In the genomic region with DNA sequence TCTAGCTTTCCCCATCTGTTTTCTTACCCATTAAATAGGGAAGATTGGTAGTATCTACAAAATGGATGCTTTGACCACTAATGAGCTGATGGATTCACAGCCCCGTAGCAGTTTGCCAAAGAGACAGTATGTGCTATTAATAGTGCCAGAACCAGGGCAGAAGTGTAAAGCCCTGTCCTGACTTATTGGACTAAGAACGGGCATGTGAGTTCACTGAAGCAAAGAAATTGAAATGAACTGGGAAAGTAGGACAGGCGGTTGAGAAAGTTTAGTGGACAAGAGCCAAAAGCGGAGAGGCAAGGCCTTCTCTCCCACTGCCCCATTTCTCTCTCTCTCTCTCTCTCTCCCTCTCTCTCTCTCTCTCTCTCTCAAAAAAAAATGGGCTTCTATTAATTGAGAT, we compare ENCODE assay signal across 18 mouse cellular contexts. TPM values are rescaled to one million over a fixed set of nuclear protein-coding genes. Genes with fewer than 3 reads are reported as not detected.
A peak's percentile ranks its signal among the peaks of the same experiment; 100 is the strongest.
DNase-seq lines count a peak whose midpoint lies in the region; ATAC-seq and TF ChIP-seq lines count a peak whose summit lies in the region.
"Had no signal": no experiment of that assay in that cellular context is flagged by ENCODE, and none has a peak within 500 bp of the region (broad histone marks: within the 10 kb centered on the region; RNA-seq: fewer than 3 reads in every experiment).

No protein-coding gene starts in this region.

- no peak for DNase-seq in forebrain, postnatal 0 days
- DNase-seq in left cerebral cortex, adult 2 months (ENCODE audit: extremely low spot score in 1 of 2, low spot score in 2 of 2), result no peak
- DNase-seq in left cerebral cortex, adult 9 months (ENCODE audit: low spot score in 2 of 2), result no peak
- peak; percentile 37 for DNase-seq in NIH3T3 (ENCODE audit: low read depth)
- no peak for DNase-seq in thymus, adult 18-20 months
- DNase-seq: right cerebral cortex, postnatal 25 days had no signal

- ATAC-seq in forebrain, postnatal 0 days, result no peak
- no peak for ATAC-seq in forebrain, embryonic 12.5 days (ENCODE audit: low FRiP score)
- ATAC-seq in kidney, embryonic 16.5 days (ENCODE audit: low FRiP score, low TSS enrichment), result no peak
- ATAC-seq in frontal cortex, adult (ENCODE audit: low TSS enrichment), result no peak
- ATAC-seq: forebrain, embryonic 16.5 days had no signal

- peak overlapping the region; percentile 29; the same call in 1 of the 2 replicates for H3K27ac ChIP-seq in forebrain, postnatal 0 days (ENCODE audit: low read depth, low read length)
- no peak overlapping the region for H3K27ac ChIP-seq in forebrain, embryonic 12.5 days
- H3K27ac ChIP-seq in left cerebral cortex, adult 2 months, result peak overlapping the region; percentile 66
- H3K27ac ChIP-seq in kidney, embryonic 16.5 days (ENCODE audit: low read length), result peak overlapping the region; percentile 57; the same call in 1 of the 2 replicates
- H3K27ac ChIP-seq: embryonic facial prominence, embryonic 13.5 days had no signal

- H3K4me3 ChIP-seq in forebrain, postnatal 0 days (ENCODE audit: low read depth, low read length), result no peak overlapping the region
- no peak overlapping the region for H3K4me3 ChIP-seq in forebrain, embryonic 12.5 days (replicated peaks)
- H3K4me3 ChIP-seq in left cerebral cortex, adult 2 months, result no peak overlapping the region
- H3K4me3 ChIP-seq in kidney, embryonic 16.5 days (ENCODE audit: low read length), result no peak overlapping the region
- H3K4me3 ChIP-seq: embryonic facial prominence, embryonic 13.5 days had no signal

- peaks cover 71% of the 10 kb centered on the region for H3K36me3 ChIP-seq in forebrain, postnatal 0 days (ENCODE audit: insufficient read depth)
- peaks cover 69% of the 10 kb centered on the region for H3K36me3 ChIP-seq in forebrain, embryonic 12.5 days (replicated peaks)
- H3K36me3 ChIP-seq in kidney, embryonic 16.5 days (ENCODE audit: insufficient read depth, low read length), result peaks cover 3% of the 10 kb centered on the region

- no peak overlapping the region for H3K4me2 ChIP-seq in forebrain, postnatal 0 days (ENCODE audit: low read depth)
- H3K4me2 ChIP-seq in forebrain, embryonic 12.5 days, result no peak overlapping the region
- H3K4me2 ChIP-seq in kidney, embryonic 16.5 days (replicated peaks; ENCODE audit: low read depth, low read length), result no peak overlapping the region
- H3K4me2 ChIP-seq: embryonic facial prominence, embryonic 13.5 days had no signal

- H3K9me3 ChIP-seq in forebrain, postnatal 0 days (ENCODE audit: low read length), result no peaks in the 10 kb centered on the region
- H3K9me3 ChIP-seq in forebrain, embryonic 12.5 days, result no peaks in the 10 kb centered on the region
- H3K9me3 ChIP-seq in kidney, embryonic 16.5 days (ENCODE audit: low read length), result no peaks in the 10 kb centered on the region
- H3K9me3 ChIP-seq: embryonic facial prominence, embryonic 13.5 days; megakaryocyte, embryonic 14.5 days had no signal

- H3K9ac ChIP-seq in forebrain, postnatal 0 days, result no peak overlapping the region
- no peak overlapping the region for H3K9ac ChIP-seq in forebrain, embryonic 12.5 days
- no peak overlapping the region for H3K9ac ChIP-seq in kidney, embryonic 16.5 days (replicated peaks; ENCODE audit: low read length)
- H3K9ac ChIP-seq: embryonic facial prominence, embryonic 13.5 days had no signal

- TF ChIP-seq CTCF in forebrain, postnatal 0 days (IDR thresholded peaks at IDR 0.05; ENCODE audit: low read depth), result no peak
- TF ChIP-seq CTCF in left cerebral cortex, adult 2 months (IDR thresholded peaks at IDR 0.05), result no peak

- 45% methylated on average over 4 of the region's 4 CpGs for WGBS in forebrain, postnatal 0 days
- 88% methylated on average over 4 of the region's 4 CpGs for WGBS in forebrain, embryonic 12.5 days
- WGBS in kidney, embryonic 16.5 days, result 69% methylated on average over 4 of the region's 4 CpGs

- intact Hi-C loops in left cerebral cortex, adult 2 months (cut with DNase I), result no loop called here

- H3K27me3 ChIP-seq in forebrain, postnatal 0 days (ENCODE audit: insufficient read depth, low read length), result no peaks in the 10 kb centered on the region
- no peaks in the 10 kb centered on the region for H3K27me3 ChIP-seq in forebrain, embryonic 12.5 days
- H3K27me3 ChIP-seq in kidney, embryonic 16.5 days (ENCODE audit: insufficient read depth, low read length), result no peaks in the 10 kb centered on the region
- H3K27me3 ChIP-seq: embryonic facial prominence, embryonic 13.5 days; megakaryocyte, embryonic 14.5 days had no signal

- no peaks in the 10 kb centered on the region for H3K4me1 ChIP-seq in forebrain, postnatal 0 days (ENCODE audit: insufficient read depth)
- H3K4me1 ChIP-seq in forebrain, embryonic 12.5 days, result peaks cover 25% of the 10 kb centered on the region
- peaks cover 30% of the 10 kb centered on the region for H3K4me1 ChIP-seq in kidney, embryonic 16.5 days (ENCODE audit: insufficient read depth, low read length)

RNA-seq across cellular contexts. Expression of a gene that starts 17.0 kb away (rescaled TPM):
- total RNA-seq in forebrain, postnatal 0 days (2014; rRNA removed), result 43.2 and 48.8 TPM in 2 replicates
- 20.6 and 21.2 TPM in 2 replicates for polyA plus RNA-seq in forebrain, postnatal 0 days (2015; fragmentation: Nextera tagmentation; extraction: Ambion mirVana)
- polyA plus RNA-seq in forebrain, embryonic 12.5 days (2016; fragmentation: Nextera tagmentation; extraction: Ambion mirVana), result 34.2 and 37.4 TPM in 2 replicates
- 10 to 100 TPM; 36.0 to 36.3 TPM for total RNA-seq in left cerebral cortex, adult 2 months (2021)
- polyA plus RNA-seq in kidney, embryonic 16.5 days (2015; fragmentation: Nextera tagmentation; extraction: Ambion mirVana), result 6.1 and 6.6 TPM in 2 replicates

RNA-seq across cellular contexts. Expression of a gene that starts 23.6 kb away (rescaled TPM):
- total RNA-seq in forebrain, postnatal 0 days (2014; rRNA removed), result 3.2 and 3.5 TPM in 2 replicates
- polyA plus RNA-seq in forebrain, postnatal 0 days (2015; fragmentation: Nextera tagmentation; extraction: Ambion mirVana), result 0.63 and 1.1 TPM in 2 replicates
- polyA plus RNA-seq in forebrain, embryonic 12.5 days (2016; fragmentation: Nextera tagmentation; extraction: Ambion mirVana), result 0.37 and 0.55 TPM in 2 replicates
- total RNA-seq in left cerebral cortex, adult 2 months (2021), result 1 to 10 TPM; 6.8 to 7.4 TPM
- polyA plus RNA-seq in kidney, embryonic 16.5 days (2015; fragmentation: Nextera tagmentation; extraction: Ambion mirVana), result 0.54 and 0.62 TPM in 2 replicates
- total RNA-seq: MEL had no signal

RNA-seq across cellular contexts. Expression of a gene that starts 56.5 kb away (rescaled TPM):
- not detected in 2 replicates for total RNA-seq in forebrain, postnatal 0 days (2014; rRNA removed)
- 0.04 TPM in 1 of 2 replicates, not detected in the other for polyA plus RNA-seq in forebrain, postnatal 0 days (2015; fragmentation: Nextera tagmentation; extraction: Ambion mirVana)
- polyA plus RNA-seq in forebrain, embryonic 12.5 days (2016; fragmentation: Nextera tagmentation; extraction: Ambion mirVana), result not detected in 2 replicates
- total RNA-seq in left cerebral cortex, adult 2 months (2021), result not detected
- not detected in 2 replicates for polyA plus RNA-seq in kidney, embryonic 16.5 days (2015; fragmentation: Nextera tagmentation; extraction: Ambion mirVana)
- total RNA-seq: adrenal gland, adult 18-20 months; heart, adult 8-10 months; MEL had no signal
- polyA plus RNA-seq: cerebellum, adult 2 months; embryonic facial prominence, embryonic 13.5 days; forebrain, embryonic 16.5 days; limb, embryonic 11.5 days; neural tube, embryonic 14.5 days had no signal
